Mouse (Mus musculus) forebrain, embryonic 15.5 days (tissue): ENCODE data around the gene Asap3. TPM values are rescaled to one million over a fixed set of nuclear protein-coding genes. Genes with fewer than 3 reads are reported as not detected.

Experiments
- ATAC-seq: fragments of 200-750 bp; cut with Nextera tagmentation; replicated peaks from 2 replicates; pipeline ENCODE4 v1.8.0; 2017; ENCODE audit warnings: mild to moderate bottlenecking, moderate TSS enrichment, moderate library complexity
- H3K27ac ChIP-seq: fragments of 300-500 bp; sonication (generic); replicated peaks from 2 replicates; pipeline ENCODE4 v1.5.1; 2015; ENCODE audit warnings: mild to moderate bottlenecking, inconsistent platforms
- H3K27me3 ChIP-seq: fragments of 300-500 bp; sonication (generic); 2 replicates; pipeline ENCODE4 v1.6.1; 2015; ENCODE audit warnings: inconsistent platforms
- H3K36me3 ChIP-seq: fragments of 300-500 bp; sonication (generic); 2 replicates; pipeline ENCODE4 v1.6.1; 2015; ENCODE audit warnings: mild to moderate bottlenecking, inconsistent platforms
- H3K4me1 ChIP-seq: fragments of 300-500 bp; sonication (generic); 2 replicates; pipeline ENCODE4 v1.6.1; 2015; ENCODE audit warnings: inconsistent platforms
- H3K4me2 ChIP-seq: fragments of 300-500 bp; sonication (generic); replicated peaks from 2 replicates; pipeline ENCODE4 v1.6.1; 2015; ENCODE audit warnings: mild to moderate bottlenecking, inconsistent platforms
- H3K4me3 ChIP-seq: fragments of 300-500 bp; sonication (generic); 2 replicates; pipeline ENCODE4 v1.5.1; 2015; ENCODE audit warnings: mild to moderate bottlenecking, inconsistent platforms
- H3K9ac ChIP-seq: fragments of 300-500 bp; sonication (generic); replicated peaks from 2 replicates; pipeline ENCODE4 v1.6.1; 2015; ENCODE audit warnings: mild to moderate bottlenecking, inconsistent platforms
- H3K9me3 ChIP-seq: fragments of 300-500 bp; sonication (generic); 2 replicates; pipeline ENCODE4 v1.6.1; 2016; ENCODE audit warnings: inconsistent platforms
- WGBS: fragments of 180-500 bp; shearing (Covaris S2); methylation state at CpG from one replicate; pipeline ENCODE4 v1.1.7; 2015; ENCODE audit warnings: mixed read lengths; 5-methylcytosine and 5-hydroxymethylcytosine counted together
- polyA plus RNA-seq: library from polyadenylated mRNA; unstranded; fragments of >200 nt; fragmentation: Nextera tagmentation; extraction: Ambion mirVana; gene quantifications from 2 replicates; pipeline ENCODE4 v1.2.1, GENCODE M21; 2015

Asap3 gene
- polyA plus RNA-seq, 1 experiment from 2014 or later, result 3.4 TPM

DNA sequence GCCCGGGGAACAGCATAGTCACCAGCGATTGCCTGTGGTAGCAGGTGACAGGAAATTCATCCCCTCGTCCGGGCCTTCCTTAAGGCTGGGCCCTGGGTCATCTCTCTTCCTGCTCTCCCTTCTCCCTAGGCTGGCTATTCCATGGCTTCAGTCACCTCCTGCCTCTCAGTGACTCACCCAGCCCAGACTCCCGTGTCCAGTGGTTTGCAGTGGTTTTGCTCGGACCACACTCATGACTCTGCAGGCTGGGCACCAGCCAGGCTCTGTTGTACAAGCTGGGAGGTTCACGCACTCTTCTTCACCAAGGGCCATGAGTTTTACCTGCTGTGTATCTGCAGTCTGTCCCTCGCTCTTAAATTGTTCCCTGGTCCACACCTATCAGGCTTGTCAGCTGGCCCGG is 4.8 kb downstream of the Asap3 start:
- Histone ChIP-seq H3K9me3 (no peaks in the 10 kb centered on the region), H3K36me3 (no peaks in the 10 kb centered on the region), H3K4me1 (peaks cover 12% of the 10 kb centered on the region), H3K9ac (no peak overlapping the region), H3K4me2 (no peak overlapping the region), H3K27me3 (no peaks in the 10 kb centered on the region), H3K4me3 (no peak overlapping the region), H3K27ac (no peak overlapping the region)
- ATAC-seq, result no peak
- 86% methylated on average over 9 of the region's 9 CpGs for WGBS

DNA sequence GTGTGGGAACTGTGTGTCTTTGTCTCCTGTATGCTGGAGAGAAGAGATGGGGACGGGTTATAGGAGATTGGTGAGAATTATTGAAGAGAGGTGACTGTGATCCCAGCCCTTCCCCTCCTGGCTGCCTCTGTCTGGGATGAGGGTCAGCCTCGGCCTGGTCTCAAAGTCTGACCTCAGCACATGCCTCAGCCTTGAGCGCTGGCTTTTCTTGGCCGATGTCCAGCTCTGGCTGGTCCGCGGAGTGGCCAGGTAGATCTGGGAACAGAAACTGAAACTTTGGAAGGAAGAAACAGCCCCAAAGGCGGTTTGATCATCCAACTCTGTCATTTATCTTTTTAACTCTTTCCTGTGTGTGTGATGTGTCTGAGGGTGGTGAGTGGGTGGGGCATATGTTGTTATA is 7.5 kb downstream of the Asap3 start:
- no peak for ATAC-seq
- 73% methylated on average over 7 of the region's 7 CpGs for WGBS
- H3K4me1 ChIP-seq, result peaks cover 6% of the 10 kb centered on the region
- no peak overlapping the region for H3K4me2 ChIP-seq
- no peaks in the 10 kb centered on the region for H3K36me3 ChIP-seq
- H3K9me3 ChIP-seq, result no peaks in the 10 kb centered on the region
- H3K9ac ChIP-seq, result no peak overlapping the region
- no peak overlapping the region for H3K27ac ChIP-seq
- no peaks in the 10 kb centered on the region for H3K27me3 ChIP-seq
- H3K4me3 ChIP-seq, result no peak overlapping the region

DNA sequence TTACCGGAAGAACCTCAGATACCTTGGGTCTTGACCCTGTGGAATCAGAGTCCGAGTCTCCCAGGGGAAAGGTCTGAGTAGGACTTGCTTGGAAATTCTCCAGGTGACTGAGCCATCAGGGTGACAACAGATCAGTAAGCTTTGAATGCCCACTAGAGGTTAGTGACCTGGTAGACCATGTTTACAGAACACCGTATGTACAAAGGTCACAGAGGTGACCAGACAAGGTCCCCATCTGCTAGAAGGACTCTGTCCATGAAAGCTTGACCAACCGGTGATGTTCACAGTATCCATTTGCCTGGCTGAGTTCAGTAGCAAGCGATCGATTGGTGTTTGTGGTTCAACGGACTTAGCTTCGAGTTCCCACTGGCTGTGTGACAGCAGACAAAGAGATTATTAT is 8.7 kb downstream of the Asap3 start:
- Histone ChIP-seq H3K4me2 (no peak overlapping the region), H3K36me3 (no peaks in the 10 kb centered on the region), H3K27me3 (no peaks in the 10 kb centered on the region), H3K4me1 (peaks cover 10% of the 10 kb centered on the region), H3K4me3 (no peak overlapping the region), H3K9ac (no peak overlapping the region), H3K9me3 (no peaks in the 10 kb centered on the region), H3K27ac (no peak overlapping the region)
- WGBS, result 86% methylated on average over 8 of the region's 8 CpGs
- no peak for ATAC-seq

DNA sequence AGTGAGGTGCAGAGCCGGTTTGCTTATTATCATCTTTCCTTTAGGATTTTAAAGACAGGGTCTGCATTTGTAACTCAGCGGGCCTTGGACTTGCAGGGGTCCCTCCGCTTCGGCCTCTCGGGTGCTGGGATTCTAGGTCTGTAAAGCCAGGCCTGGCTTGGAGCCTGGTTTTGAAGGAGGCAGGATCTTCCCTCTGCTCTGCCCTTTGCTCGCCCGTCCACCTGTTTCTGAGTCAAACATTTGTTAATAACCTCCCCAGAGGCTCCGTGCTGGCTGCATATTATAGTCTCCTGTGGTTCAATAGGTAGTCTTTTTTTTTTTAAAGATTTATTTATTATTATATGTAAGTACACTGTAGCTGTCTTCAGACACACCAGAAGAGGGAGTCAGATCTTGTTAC is 9.4 kb downstream of the Asap3 start:
- no peak overlapping the region for H3K9ac ChIP-seq
- no peak overlapping the region for H3K27ac ChIP-seq
- no peaks in the 10 kb centered on the region for H3K27me3 ChIP-seq
- no peaks in the 10 kb centered on the region for H3K9me3 ChIP-seq
- H3K4me1 ChIP-seq, result peaks cover 10% of the 10 kb centered on the region
- H3K4me2 ChIP-seq, result no peak overlapping the region
- no peak overlapping the region for H3K4me3 ChIP-seq
- no peaks in the 10 kb centered on the region for H3K36me3 ChIP-seq
- ATAC-seq, result no peak
- 88% methylated on average over 8 of the region's 8 CpGs for WGBS

DNA sequence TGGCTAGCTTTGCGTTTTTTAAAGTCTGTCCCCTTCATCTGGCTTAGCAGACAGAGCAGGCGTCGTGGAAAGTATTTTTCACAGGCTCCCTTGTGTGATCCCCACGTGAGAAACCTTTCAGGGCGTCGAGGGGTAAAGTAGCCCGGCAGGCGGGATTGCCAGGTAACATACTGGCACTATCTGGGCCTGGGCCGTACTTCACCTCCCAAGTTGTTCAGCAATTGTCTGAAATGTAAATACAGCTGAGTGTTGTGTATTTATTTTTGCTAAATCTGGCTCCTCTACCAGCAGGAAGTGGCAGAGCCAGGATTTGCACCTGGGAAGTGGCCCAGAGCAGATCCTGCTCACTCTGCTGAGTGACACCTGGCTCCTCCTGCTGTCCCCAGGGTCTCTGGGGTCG is 10.9 kb downstream of the Asap3 start:
- 65% methylated on average over 10 of the region's 10 CpGs for WGBS
- ATAC-seq, result no peak
- Histone ChIP-seq H3K27me3 (no peaks in the 10 kb centered on the region), H3K4me2 (no peak overlapping the region), H3K9ac (no peak overlapping the region), H3K36me3 (no peaks in the 10 kb centered on the region), H3K4me3 (no peak overlapping the region), H3K9me3 (no peaks in the 10 kb centered on the region), H3K4me1 (peaks cover 10% of the 10 kb centered on the region), H3K27ac (no peak overlapping the region)

DNA sequence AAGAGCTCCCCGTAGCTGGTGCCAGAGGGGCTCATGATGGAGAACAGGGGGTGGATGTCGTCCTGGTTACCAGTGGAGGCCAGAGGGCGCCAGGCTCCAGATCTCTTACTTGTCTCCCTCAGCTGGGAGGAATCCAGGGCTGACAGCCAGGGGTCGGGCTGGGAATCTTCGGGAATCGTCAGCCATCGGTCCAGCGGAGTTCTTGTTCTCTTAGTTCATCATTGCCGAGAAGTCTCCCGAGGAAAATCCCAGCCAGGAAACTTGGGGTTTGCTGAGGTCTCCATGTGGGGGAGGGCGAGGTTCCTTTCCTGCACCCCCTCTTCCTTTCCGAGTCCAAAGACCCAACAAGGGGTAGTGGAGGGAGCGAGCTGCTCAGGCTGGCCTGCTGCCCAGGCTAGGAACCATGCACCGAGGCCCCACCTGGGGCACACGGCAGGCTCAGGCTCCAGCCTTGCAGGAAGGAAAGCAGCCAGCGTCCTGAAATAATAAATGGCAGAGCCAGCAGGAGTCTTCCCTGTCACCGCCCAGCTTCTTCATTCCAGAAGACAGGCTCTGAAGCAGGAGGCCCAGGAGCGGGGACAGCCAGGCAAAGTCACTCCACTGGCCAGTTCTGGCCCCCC is 12.5 kb downstream of the Asap3 start:
- no peak for ATAC-seq
- 7% methylated on average over 18 of the region's 18 CpGs for WGBS
- Histone ChIP-seq H3K9me3 (no peaks in the 10 kb centered on the region), H3K27me3 (no peaks in the 10 kb centered on the region), H3K9ac (no peak overlapping the region), H3K4me2 (peak overlapping the region; percentile 17; the same call in 1 of the 2 replicates), H3K4me1 (peaks cover 16% of the 10 kb centered on the region), H3K27ac (peak overlapping the region; percentile 50), H3K4me3 (no peak overlapping the region), H3K36me3 (no peaks in the 10 kb centered on the region)

DNA sequence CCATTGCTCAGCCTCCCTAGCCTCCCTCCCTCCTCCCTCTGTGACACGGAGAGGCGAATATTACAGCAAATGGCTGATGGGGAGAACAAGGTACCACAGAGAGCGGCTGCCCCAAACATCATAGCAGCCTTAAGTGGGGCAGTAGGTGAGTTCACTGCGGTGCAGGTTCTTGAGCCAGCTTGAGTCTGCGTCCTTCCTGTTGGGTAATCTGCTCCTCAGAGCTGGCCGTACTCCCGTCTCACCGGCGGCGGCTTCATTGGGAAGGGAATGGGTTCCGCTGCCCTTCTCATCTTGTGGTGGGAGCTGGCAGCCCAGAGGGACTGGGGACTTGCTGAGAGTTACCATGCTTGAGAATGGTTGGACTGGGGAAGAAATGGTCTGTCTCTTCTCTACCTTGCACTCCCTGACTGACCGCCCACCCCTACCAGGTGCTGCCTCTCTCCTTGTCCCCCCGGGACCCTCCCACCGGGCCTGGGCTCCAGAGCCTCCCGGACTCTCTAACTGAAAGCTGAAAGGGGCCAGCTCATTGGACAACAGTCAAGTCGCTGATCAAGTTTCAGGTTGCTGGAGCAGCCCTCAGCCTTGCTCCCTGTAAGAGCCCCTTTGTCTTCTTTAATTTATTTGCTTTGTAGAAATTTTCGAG is 14.1 kb downstream of the Asap3 start:
- no peak for ATAC-seq
- Histone ChIP-seq H3K4me1 (peaks cover 27% of the 10 kb centered on the region), H3K9ac (no peak overlapping the region), H3K4me2 (no peak overlapping the region), H3K36me3 (no peaks in the 10 kb centered on the region), H3K4me3 (no peak overlapping the region), H3K27ac (no peak overlapping the region), H3K27me3 (no peaks in the 10 kb centered on the region), H3K9me3 (no peaks in the 10 kb centered on the region)
- WGBS, result 12% methylated on average over 17 of the region's 17 CpGs

DNA sequence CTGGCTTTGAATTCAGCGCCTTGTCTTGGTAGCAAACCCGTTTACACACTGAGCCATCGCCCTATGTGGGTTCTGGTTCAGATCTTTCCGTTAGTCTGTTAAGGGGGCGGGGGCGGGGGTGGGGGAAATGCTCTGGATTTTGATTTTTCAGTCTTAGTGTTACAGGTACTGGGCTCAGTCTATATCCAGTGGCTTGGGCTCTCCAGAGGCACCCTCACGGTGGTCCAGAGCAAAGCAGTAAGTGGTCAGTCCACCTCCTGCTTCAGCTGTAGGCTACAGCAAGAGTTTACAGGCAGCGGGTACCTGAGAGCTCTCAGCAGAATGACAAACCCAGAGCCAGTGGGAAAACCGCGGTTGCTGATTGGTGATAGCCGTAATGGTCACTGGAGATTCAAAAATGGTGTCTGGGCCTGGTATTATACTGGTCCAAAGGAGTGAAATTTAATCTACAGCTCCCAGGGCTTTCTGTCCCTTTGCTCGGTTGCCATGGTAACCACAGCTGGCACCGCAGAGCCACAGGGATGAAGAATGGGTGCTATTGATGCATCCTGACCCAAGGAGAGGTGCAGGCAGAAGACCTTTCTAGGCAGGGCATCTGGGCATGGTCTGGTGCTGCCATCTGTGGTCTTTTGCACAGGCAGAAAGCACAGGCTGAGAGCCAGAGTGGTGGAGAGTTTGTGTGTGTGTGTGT is 17.5 kb downstream of the Asap3 start:
- no peaks in the 10 kb centered on the region for H3K27me3 ChIP-seq
- no peaks in the 10 kb centered on the region for H3K9me3 ChIP-seq
- peaks cover 20% of the 10 kb centered on the region for H3K4me1 ChIP-seq
- no peak overlapping the region for H3K4me3 ChIP-seq
- ATAC-seq, result peak; percentile 85
- H3K4me2 ChIP-seq, result no peak overlapping the region
- no peaks in the 10 kb centered on the region for H3K36me3 ChIP-seq
- 49% methylated on average over 13 of the region's 13 CpGs for WGBS
- no peak overlapping the region for H3K9ac ChIP-seq
- H3K27ac ChIP-seq, result peak overlapping the region; percentile 36

DNA sequence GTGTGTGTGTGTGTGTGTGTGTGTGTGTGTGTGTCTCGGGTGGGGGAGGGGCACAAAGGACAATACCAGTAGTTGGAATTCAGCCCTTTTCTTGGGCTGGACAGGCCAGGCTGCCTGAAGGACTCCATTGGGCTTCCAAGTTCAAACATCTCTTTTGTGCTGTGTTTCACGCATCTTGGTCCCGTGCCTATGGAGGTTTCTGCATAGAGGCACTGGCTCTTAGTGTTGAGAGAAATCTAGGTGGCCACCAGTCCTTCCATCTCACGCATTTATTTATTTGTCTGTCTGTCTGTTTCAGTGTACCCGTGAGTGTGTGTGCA is 18.0 kb downstream of the Asap3 start:
- H3K4me2 ChIP-seq, result no peak overlapping the region
- no peaks in the 10 kb centered on the region for H3K27me3 ChIP-seq
- no peak for ATAC-seq
- no peaks in the 10 kb centered on the region for H3K9me3 ChIP-seq
- no peak overlapping the region for H3K9ac ChIP-seq
- H3K27ac ChIP-seq, result peak overlapping the region; percentile 36
- 33% methylated on average over 5 of the region's 5 CpGs for WGBS
- H3K4me1 ChIP-seq, result peaks cover 16% of the 10 kb centered on the region
- H3K36me3 ChIP-seq, result no peaks in the 10 kb centered on the region
- H3K4me3 ChIP-seq, result no peak overlapping the region

DNA sequence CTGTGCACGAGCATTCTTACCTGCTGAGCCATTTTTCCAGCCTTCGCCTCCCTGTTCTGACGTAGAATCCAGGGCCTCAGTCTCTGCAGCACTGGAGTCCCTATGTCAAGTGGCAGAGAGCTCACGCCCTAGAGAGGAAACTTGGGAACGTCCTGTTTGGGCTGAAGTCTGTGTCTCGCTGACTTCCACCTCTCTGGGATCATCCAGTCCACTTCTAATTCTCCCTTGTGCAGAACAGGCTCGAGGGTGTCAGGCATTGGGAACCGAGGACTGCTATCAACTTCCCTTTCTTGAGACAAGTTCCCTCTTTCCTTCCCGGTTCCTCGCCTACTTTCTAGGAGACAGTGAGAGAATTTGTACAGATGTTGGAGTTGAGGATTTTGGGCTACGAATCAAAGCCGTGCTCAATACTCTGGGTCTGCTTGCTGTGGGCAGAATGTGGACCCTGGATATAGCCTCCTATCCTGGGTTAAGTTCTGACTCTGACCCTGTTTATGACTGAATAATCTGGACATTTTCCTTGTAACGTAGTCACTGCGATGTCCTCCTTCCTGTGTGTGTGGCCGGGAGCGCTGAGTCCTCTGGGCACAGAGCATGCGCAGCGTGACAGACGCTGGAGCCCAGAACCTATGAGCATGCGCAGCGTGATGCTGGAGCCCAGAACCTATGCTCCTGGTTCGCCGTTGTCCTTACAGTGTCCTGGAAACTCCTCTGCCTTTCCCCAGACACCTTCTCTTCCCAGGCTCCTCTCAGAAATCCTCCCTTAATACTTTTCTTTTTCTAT is 18.7 kb downstream of the Asap3 start:
- Histone ChIP-seq H3K4me3 (no peak overlapping the region), H3K9ac (no peak overlapping the region), H3K27ac (peak overlapping the region; percentile 36), H3K36me3 (no peaks in the 10 kb centered on the region), H3K9me3 (no peaks in the 10 kb centered on the region), H3K4me2 (no peak overlapping the region), H3K27me3 (no peaks in the 10 kb centered on the region), H3K4me1 (peaks cover 16% of the 10 kb centered on the region)
- 83% methylated on average over 23 of the region's 23 CpGs for WGBS
- no peak for ATAC-seq

DNA sequence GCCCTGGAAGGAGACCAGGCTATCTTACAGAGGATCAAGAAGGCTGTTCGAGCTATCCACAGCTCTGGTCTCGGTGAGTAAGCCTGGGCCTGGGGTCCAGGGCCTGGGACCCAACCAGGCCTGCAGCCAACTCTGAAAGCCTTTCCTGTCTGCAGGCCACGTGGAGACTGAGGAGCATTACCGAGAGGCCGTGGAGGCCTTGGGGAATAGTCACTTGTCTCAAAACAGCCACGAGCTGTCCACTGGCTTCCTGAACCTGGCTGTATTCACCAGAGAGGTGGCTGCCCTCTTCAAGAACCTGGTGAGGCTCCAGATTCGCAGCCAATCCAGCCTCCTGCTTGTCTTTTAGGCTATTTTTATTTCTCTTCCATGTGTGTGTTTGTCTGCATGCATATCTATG is 21.2 kb downstream of the Asap3 start:
- no peaks in the 10 kb centered on the region for H3K36me3 ChIP-seq
- peaks cover 16% of the 10 kb centered on the region for H3K4me1 ChIP-seq
- H3K27ac ChIP-seq, result no peak overlapping the region
- no peak overlapping the region for H3K4me2 ChIP-seq
- no peaks in the 10 kb centered on the region for H3K27me3 ChIP-seq
- H3K4me3 ChIP-seq, result no peak overlapping the region
- WGBS, result 87% methylated on average over 7 of the region's 7 CpGs
- no peak overlapping the region for H3K9ac ChIP-seq
- no peak for ATAC-seq
- no peaks in the 10 kb centered on the region for H3K9me3 ChIP-seq

DNA sequence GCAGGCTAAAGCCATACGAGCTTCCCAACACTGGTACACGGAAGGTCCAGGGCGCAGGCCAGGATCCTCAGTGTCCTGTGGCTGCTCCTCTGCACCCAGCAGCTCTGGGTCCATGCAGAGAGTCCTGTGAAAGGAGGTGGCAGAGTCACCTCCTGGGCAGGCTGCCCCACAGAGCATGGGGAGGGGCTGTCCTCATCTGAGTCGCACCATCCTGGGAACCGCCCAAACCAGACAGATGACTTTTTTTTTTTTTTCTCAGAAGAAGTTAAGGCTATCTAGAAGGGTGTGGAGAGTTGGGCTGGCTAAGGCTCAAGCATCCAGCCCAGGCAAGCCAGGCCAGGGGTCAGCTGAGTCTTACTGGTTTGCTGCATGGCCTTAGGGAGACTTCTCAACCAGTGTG is 22.5 kb downstream of the Asap3 start:
- 87% methylated on average over 5 of the region's 5 CpGs for WGBS
- Histone ChIP-seq H3K27ac (no peak overlapping the region), H3K27me3 (no peaks in the 10 kb centered on the region), H3K4me2 (no peak overlapping the region), H3K4me3 (no peak overlapping the region), H3K9ac (no peak overlapping the region), H3K9me3 (no peaks in the 10 kb centered on the region), H3K4me1 (peaks cover 11% of the 10 kb centered on the region), H3K36me3 (no peaks in the 10 kb centered on the region)
- no peak for ATAC-seq
